23 mouse cellular contexts compared by ENCODE assay signal in the genomic region with DNA sequence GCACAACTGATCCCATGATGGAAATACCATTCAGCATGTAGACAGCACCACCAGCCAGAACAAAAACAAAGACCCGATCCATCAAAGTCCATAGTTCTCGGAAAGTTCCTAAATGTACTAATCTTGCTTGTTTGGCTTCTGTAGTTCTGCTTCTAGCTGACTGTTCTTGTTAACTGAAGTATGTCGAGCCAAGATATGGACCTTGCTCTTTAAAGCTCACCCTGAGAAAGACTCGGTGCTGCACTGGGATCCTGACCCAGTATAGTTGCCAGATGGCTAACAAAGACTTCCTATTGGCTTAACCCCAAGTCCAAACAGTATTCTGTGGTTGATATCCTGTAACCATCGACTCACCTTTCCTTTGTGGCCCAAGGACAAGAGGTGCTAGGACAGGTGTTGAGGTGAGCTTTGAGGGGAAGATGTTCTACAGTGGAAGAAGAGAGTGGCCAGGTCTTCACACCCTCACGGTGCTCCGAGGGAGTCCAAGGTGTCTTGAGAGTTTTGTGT. TPM values are rescaled to one million over a fixed set of nuclear protein-coding genes. Genes with fewer than 3 reads are reported as not detected.
"Had no signal": no experiment of that assay in that cellular context is flagged by ENCODE, and none has a peak within 500 bp of the region (broad histone marks: within the 10 kb centered on the region; RNA-seq: fewer than 3 reads in every experiment).

No protein-coding gene starts in this region.

- H3K27me3 ChIP-seq: heart, embryonic 13.5 days; heart, embryonic 15.5 days; hindbrain, embryonic 13.5 days; hindbrain, embryonic 15.5 days; limb, embryonic 12.5 days; liver, embryonic 13.5 days; liver, embryonic 15.5 days had no signal

- ATAC-seq: forebrain, postnatal 0 days; hindbrain, postnatal 0 days; intestine, embryonic 16.5 days; liver, postnatal 0 days had no signal

- H3K36me3 ChIP-seq: heart, embryonic 10.5 days; heart, embryonic 13.5 days; heart, embryonic 15.5 days; hindbrain, embryonic 13.5 days; hindbrain, embryonic 15.5 days; limb, embryonic 10.5 days; limb, embryonic 12.5 days; liver, embryonic 13.5 days; liver, embryonic 15.5 days had no signal

- H3K9me3 ChIP-seq: heart, embryonic 10.5 days; heart, embryonic 13.5 days; heart, embryonic 15.5 days; hindbrain, embryonic 13.5 days; hindbrain, embryonic 15.5 days; limb, embryonic 10.5 days; limb, embryonic 12.5 days; liver, embryonic 13.5 days; liver, embryonic 15.5 days had no signal

- H3K4me3 ChIP-seq: heart, embryonic 10.5 days; heart, embryonic 13.5 days; heart, embryonic 15.5 days; hindbrain, embryonic 13.5 days; hindbrain, embryonic 15.5 days; layer of hippocampus, adult 2 months; left cerebral cortex, adult 2 months; limb, embryonic 10.5 days; limb, embryonic 12.5 days; liver, embryonic 13.5 days; liver, embryonic 15.5 days had no signal

- H3K9ac ChIP-seq: forebrain, postnatal 0 days; heart, embryonic 13.5 days; heart, embryonic 15.5 days; hindbrain, embryonic 13.5 days; hindbrain, embryonic 15.5 days; limb, embryonic 12.5 days; liver, embryonic 13.5 days; liver, embryonic 15.5 days; liver, postnatal 0 days had no signal

- H3K4me2 ChIP-seq: heart, embryonic 13.5 days; heart, embryonic 15.5 days; hindbrain, embryonic 13.5 days; hindbrain, embryonic 15.5 days; limb, embryonic 12.5 days; liver, embryonic 11.5 days; liver, embryonic 13.5 days; liver, embryonic 15.5 days had no signal

- H3K4me1 ChIP-seq: heart, embryonic 10.5 days; heart, embryonic 13.5 days; heart, embryonic 15.5 days; hindbrain, embryonic 13.5 days; hindbrain, embryonic 15.5 days; limb, embryonic 10.5 days; limb, embryonic 12.5 days had no signal

- DNase-seq: forebrain, postnatal 0 days; gastrocnemius, postnatal 14 days; gastrocnemius, postnatal 36 days; heart, adult 18-20 months; heart, postnatal 14 days; heart, postnatal 36 days; liver; liver, embryonic 13.5 days; liver, postnatal 0 days had no signal

- H3K27ac ChIP-seq: heart, embryonic 10.5 days; heart, embryonic 13.5 days; heart, embryonic 15.5 days; hindbrain, embryonic 13.5 days; hindbrain, embryonic 15.5 days; hindbrain, postnatal 0 days; layer of hippocampus, adult 2 months; left cerebral cortex, adult 2 months; limb, embryonic 10.5 days; limb, embryonic 12.5 days; liver, embryonic 13.5 days; liver, embryonic 15.5 days had no signal

RNA-seq across cellular contexts. Expression of a gene that starts 23.4 kb away (rescaled TPM):
- polyA plus RNA-seq: heart, embryonic 10.5 days; heart, embryonic 15.5 days; hindbrain, embryonic 11.5 days; hindbrain, embryonic 13.5 days had no signal
